Mouse (Mus musculus): ENCODE measurements at regions not wholly inside any gene's neighbourhood (a gene's known extent, or its start where the extent isn't known, plus 50 kb on each side); places are given as distances from the start of the nearest gene placed in this dataset.

- dilution Hi-C loops (cut with MboI; ENCODE audit: extremely low pct_ligation_motif_present, extremely low pct_unique_long_range_greater_than_20kb, low sequenced_read_pairs) (no loop called here), in situ Hi-C loops (cut with MboI; ENCODE audit: low pct_ligation_motif_present, low pct_unique_long_range_greater_than_20kb, low sequenced_read_pairs) (loop anchor here (25.0 kb wide), 1 partner anchor 230 kb away; no protein-coding TSS in a partner anchor)
- Histone ChIP-seq H3K36me3 (replicated peaks in 1 of 2; ENCODE audit: control insufficient read depth in 1 of 2, insufficient read depth in 1 of 2, low read length in 1 of 2) (no peaks in the 10 kb centered on the region), H3K27ac (ENCODE audit: insufficient read depth, low read depth) (no peak overlapping the region), H3K4me3 (replicated peaks in 1 of 3; ENCODE audit: low read depth in 2 of 3, low read length in 2 of 3, poor library complexity in 1 of 3) (no peak overlapping the region), H3K27me3 (replicated peaks) (no peaks in the 10 kb centered on the region), H3K9me3 (replicated peaks; ENCODE audit: low read length) (no peaks in the 10 kb centered on the region), H3K79me2 (replicated peaks; ENCODE audit: control insufficient read depth, extremely low read depth, insufficient read depth, poor library complexity, severe bottlenecking) (no peaks in the 10 kb centered on the region), H3K4me1 (ENCODE audit: control insufficient read depth in 1 of 2, insufficient read depth in 2 of 2) (no peaks in the 10 kb centered on the region), H3K4me2 (ENCODE audit: insufficient read depth, low read depth, poor library complexity, severe bottlenecking) (no peak overlapping the region), H3K9ac (ENCODE audit: insufficient read depth, low read depth) (no peak overlapping the region)
- DNase-seq (ENCODE audit: extremely low read depth) = no peak
- no peak for TF ChIP-seq NELFE (IDR thresholded peaks at IDR 0.05; ENCODE audit: low read depth, low read length)
- TF ChIP-seq PAX5 (IDR thresholded peaks at IDR 0.05; ENCODE audit: low read length) = no peak
- TF ChIP-seq MYC (IDR thresholded peaks at IDR 0.05; ENCODE audit: low read depth, low read length) = no peak
- no peak for TF ChIP-seq NRF1 (IDR thresholded peaks at IDR 0.05; ENCODE audit: low read depth, low read length)
- no peak for TF ChIP-seq TBP (conservative IDR thresholded peaks at IDR 0.05; ENCODE audit: low read depth, low read length)
- TF ChIP-seq GABPA (IDR thresholded peaks at IDR 0.05; ENCODE audit: insufficient replicate concordance, low read depth, low read length) = no peak
- no peak for TF ChIP-seq ZMIZ1 (IDR thresholded peaks at IDR 0.05; ENCODE audit: low read depth, low read length)
- no peak for TF ChIP-seq IRF4 (IDR thresholded peaks at IDR 0.05; ENCODE audit: low read depth, low read length)
- TF ChIP-seq TCF12 (IDR thresholded peaks at IDR 0.05; ENCODE audit: low read depth, low read length) = no peak
- no peak for TF ChIP-seq RCOR1 (conservative IDR thresholded peaks at IDR 0.05; ENCODE audit: low read depth, low read length)
- no peak for TF ChIP-seq MAX (IDR thresholded peaks at IDR 0.05; ENCODE audit: low read length)
Observed at GRCm38 (mm10) chr2:75356691-75357375, 302.2 kb upstream of the Hnrnpa3 start.

DNA sequence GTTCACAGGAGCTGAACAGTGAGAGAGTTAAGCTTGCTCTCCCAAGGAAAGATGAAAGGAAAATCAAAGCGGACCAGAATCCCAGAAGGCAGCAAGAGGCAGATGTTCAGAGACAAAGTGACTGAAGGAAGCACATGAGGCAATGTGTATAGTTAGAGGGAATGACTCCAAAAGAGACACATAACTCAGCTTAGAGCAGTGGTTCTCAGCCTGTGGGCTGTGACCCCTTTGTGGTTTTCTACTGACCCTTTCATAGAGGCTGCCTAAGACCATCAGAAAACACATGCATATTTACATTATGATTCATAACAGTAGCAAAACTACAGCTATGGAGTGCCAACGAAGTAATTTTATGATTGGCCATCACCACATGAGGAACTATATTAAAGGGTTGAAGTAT is 301.5 kb upstream of the Hnrnpa3 start:
- dilution Hi-C loops (cut with MboI; ENCODE audit: extremely low pct_ligation_motif_present, extremely low pct_unique_long_range_greater_than_20kb, low sequenced_read_pairs) (no loop called here), in situ Hi-C loops (cut with MboI; ENCODE audit: low pct_ligation_motif_present, low pct_unique_long_range_greater_than_20kb, low sequenced_read_pairs) (loop anchor here (25.0 kb wide), 1 partner anchor 230 kb away; no protein-coding TSS in a partner anchor)
- H3K9me3 ChIP-seq (replicated peaks; ENCODE audit: low read length) = no peaks in the 10 kb centered on the region
- no peak for TF ChIP-seq JUND (conservative IDR thresholded peaks at IDR 0.05; ENCODE audit: low read depth, low read length)
- no peak for TF ChIP-seq IRF4 (IDR thresholded peaks at IDR 0.05; ENCODE audit: low read depth, low read length)
- no peak for TF ChIP-seq CHD2 (IDR thresholded peaks at IDR 0.05; ENCODE audit: low read length)
- no peak for TF ChIP-seq SMC3 (IDR thresholded peaks at IDR 0.05; ENCODE audit: low read depth, low read length)
- TF ChIP-seq ZNF384 (IDR thresholded peaks at IDR 0.05; ENCODE audit: low read depth, low read length) = no peak
- TF ChIP-seq E2F4 (IDR thresholded peaks at IDR 0.05; ENCODE audit: insufficient replicate concordance, low read depth, low read length) = no peak
- no peak for TF ChIP-seq KAT2A (IDR thresholded peaks at IDR 0.05; ENCODE audit: insufficient replicate concordance, low read length)
- no peak for TF ChIP-seq SIN3A (IDR thresholded peaks at IDR 0.05; ENCODE audit: low read length)
- no peak for TF ChIP-seq BHLHE40 (IDR thresholded peaks at IDR 0.05; ENCODE audit: low read depth, low read length)
- TF ChIP-seq MAZ (IDR thresholded peaks at IDR 0.05; ENCODE audit: low read depth, low read length) = no peak
- no peak for TF ChIP-seq MAFK (IDR thresholded peaks at IDR 0.05; ENCODE audit: insufficient replicate concordance, low read length)
- TF ChIP-seq UBTF (IDR thresholded peaks at IDR 0.05; ENCODE audit: low read depth, low read length) = no peak
- TF ChIP-seq ZKSCAN1 (IDR thresholded peaks at IDR 0.05; ENCODE audit: borderline replicate concordance, low read depth, low read length) = no peak
- TF ChIP-seq NELFE (IDR thresholded peaks at IDR 0.05; ENCODE audit: low read depth, low read length) = no peak
- TF ChIP-seq CHD1 (IDR thresholded peaks at IDR 0.05; ENCODE audit: low read depth, low read length) = no peak
- TF ChIP-seq ZC3H11A (IDR thresholded peaks at IDR 0.05; ENCODE audit: low read depth, low read length) = no peak
- TF ChIP-seq MXI1 (IDR thresholded peaks at IDR 0.05; ENCODE audit: low read depth, low read length) = no peak
- TF ChIP-seq USF1 (IDR thresholded peaks at IDR 0.05; ENCODE audit: low read depth, low read length) = no peak
- TF ChIP-seq POLR2AphosphoS2 (IDR thresholded peaks at IDR 0.05; ENCODE audit: low read depth, low read length) = no peak
- no peaks in the 10 kb centered on the region for H3K79me2 ChIP-seq (replicated peaks; ENCODE audit: control insufficient read depth, extremely low read depth, insufficient read depth, poor library complexity, severe bottlenecking)
- no peak overlapping the region for H3K27ac ChIP-seq (ENCODE audit: insufficient read depth, low read depth)
- H3K4me2 ChIP-seq (ENCODE audit: insufficient read depth, low read depth, poor library complexity, severe bottlenecking) = no peak overlapping the region
- no peak for DNase-seq (ENCODE audit: extremely low read depth)
- H3K27me3 ChIP-seq (replicated peaks) = no peaks in the 10 kb centered on the region
- H3K4me3 ChIP-seq (replicated peaks in 1 of 3; ENCODE audit: low read depth in 2 of 3, low read length in 2 of 3, poor library complexity in 1 of 3) = no peak overlapping the region
- no peaks in the 10 kb centered on the region for H3K36me3 ChIP-seq (replicated peaks in 1 of 2; ENCODE audit: control insufficient read depth in 1 of 2, insufficient read depth in 1 of 2, low read length in 1 of 2)
- no peaks in the 10 kb centered on the region for H3K4me1 ChIP-seq (ENCODE audit: control insufficient read depth in 1 of 2, insufficient read depth in 2 of 2)
- no peak overlapping the region for H3K9ac ChIP-seq (ENCODE audit: insufficient read depth, low read depth)
